ENCODE assay signal across 17 mouse cellular contexts in the genomic region with DNA sequence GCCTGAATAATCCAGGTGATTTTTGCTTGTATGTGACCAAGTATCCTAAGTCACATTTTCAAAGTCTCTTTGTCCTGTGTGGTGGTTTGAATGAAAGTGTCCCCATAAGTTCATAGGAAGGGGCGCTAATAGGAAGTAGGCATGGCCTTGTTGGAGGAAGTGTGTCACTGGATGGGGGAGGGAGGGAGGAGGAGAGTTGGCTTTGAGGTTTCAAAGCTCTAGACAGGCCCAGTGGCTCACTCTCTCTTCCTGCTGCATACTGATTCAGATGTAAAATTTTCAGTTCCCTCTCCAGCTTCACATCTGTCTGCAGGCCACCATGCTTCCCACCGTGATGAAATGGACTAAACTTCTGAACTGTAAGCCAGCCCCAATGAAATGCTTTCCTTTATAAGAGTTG.
"Had no signal": no experiment of that assay in that cellular context is flagged by ENCODE, and none has a peak within 500 bp of the region (broad histone marks: within the 10 kb centered on the region; RNA-seq: fewer than 3 reads in every experiment).

No protein-coding gene starts in this region.

- ATAC-seq: hindbrain, embryonic 16.5 days; inflammation-experienced regulatory T-cells, adult 6 months; intestine, embryonic 15.5 days; intestine, postnatal 0 days; liver, embryonic 12.5 days had no signal

- DNase-seq: gastrocnemius, adult 2 months; gastrocnemius, postnatal 10 days; gastrocnemius, postnatal 25 days; heart, adult 11 months; heart, postnatal 10 days; heart, postnatal 4 days; kidney, adult 18-20 months; kidney, adult 8-10 months; kidney, postnatal 10 days; kidney, postnatal 25 days; kidney, postnatal 4 days; liver had no signal
